Mouse (Mus musculus) stomach, embryonic 15.5 days (tissue): ENCODE results near the gene Vmn2r101. TPM values are rescaled to one million over a fixed set of nuclear protein-coding genes. Genes with fewer than 3 reads are reported as not detected.

Experiments used
- ATAC-seq: fragments of 200-750 bp; cut with Nextera tagmentation; 2 replicates; pipeline ENCODE4 v1.8.0; 2017; ENCODE audit warnings: low read depth, moderate number of reproducible peaks, moderate TSS enrichment; ENCODE audit not compliant: insufficient read depth, low FRiP score
- H3K27ac ChIP-seq: fragments of 300-500 bp; sonication (generic); 2 replicates; pipeline ENCODE4 v1.5.1; 2015; ENCODE audit warnings: mild to moderate bottlenecking, inconsistent platforms
- H3K27me3 ChIP-seq: fragments of 300-500 bp; sonication (generic); replicated peaks from 2 replicates; pipeline ENCODE4 v1.6.1; 2015; ENCODE audit warnings: inconsistent platforms
- H3K36me3 ChIP-seq: fragments of 300-500 bp; sonication (generic); 2 replicates; pipeline ENCODE4 v1.6.1; 2015; ENCODE audit warnings: inconsistent platforms
- H3K4me1 ChIP-seq: fragments of 300-500 bp; sonication (generic); 2 replicates; pipeline ENCODE4 v1.6.1; 2015; ENCODE audit warnings: inconsistent platforms
- H3K4me2 ChIP-seq: fragments of 300-500 bp; sonication (generic); 2 replicates; pipeline ENCODE4 v1.6.1; 2015; ENCODE audit warnings: mild to moderate bottlenecking, inconsistent platforms
- H3K4me3 ChIP-seq: fragments of 300-500 bp; sonication (generic); replicated peaks from 2 replicates; pipeline ENCODE4 v1.5.1; 2015; ENCODE audit warnings: inconsistent platforms
- H3K9ac ChIP-seq: fragments of 300-500 bp; sonication (generic); 2 replicates; pipeline ENCODE4 v1.6.1; 2015; ENCODE audit warnings: inconsistent platforms
- H3K9me3 ChIP-seq: fragments of 300-500 bp; sonication (generic); 2 replicates; pipeline ENCODE4 v1.6.1; 2016; ENCODE audit warnings: inconsistent platforms
- WGBS: fragments of 180-500 bp; shearing (Covaris S2); methylation state at CpG from one replicate; pipeline ENCODE4 v1.1.7; 2015; 5-methylcytosine and 5-hydroxymethylcytosine counted together
- polyA plus RNA-seq: library from polyadenylated mRNA; unstranded; fragments of >200 nt; fragmentation: Nextera tagmentation; extraction: Ambion mirVana; gene quantifications from 2 replicates; pipeline ENCODE4 v1.2.1, GENCODE M21; 2015

Gene Vmn2r101
- polyA plus RNA-seq, result not detected in 2 replicates

DNA sequence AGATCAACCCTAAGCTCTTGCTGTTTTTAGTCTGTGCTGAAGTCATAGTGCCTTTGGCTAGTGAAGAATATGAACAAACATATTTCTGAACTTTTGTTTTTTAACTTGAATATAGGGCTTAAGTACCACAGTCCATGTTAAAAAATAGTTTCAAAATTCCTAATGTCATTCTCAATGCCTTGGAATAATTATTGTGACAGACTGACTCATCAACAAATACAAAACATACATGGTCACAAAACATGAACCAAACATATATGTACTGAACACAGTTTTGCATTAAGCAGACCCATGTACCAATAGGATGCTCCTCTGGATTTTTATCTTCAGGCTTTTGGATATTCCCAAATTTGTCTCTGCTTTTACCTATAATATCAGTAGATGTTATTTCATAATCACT is at the start of gene Vmn2r101:
Gene Vmn2r101 (plus strand): TSS at position 301 of the 400 bp plus-strand sequence.
- Histone ChIP-seq H3K4me2 (no peak within 1 kb of the TSS), H3K27ac (no peak within 1 kb of the TSS), H3K27me3 (no peaks in the 10 kb centered on the region), H3K9me3 (no peaks in the 10 kb centered on the region), H3K9ac (no peak within 1 kb of the TSS), H3K4me3 (no peak within 1 kb of the TSS), H3K4me1 (no peaks in the 10 kb centered on the region), H3K36me3 (no peaks in the 10 kb centered on the region)
- no peak for ATAC-seq

DNA sequence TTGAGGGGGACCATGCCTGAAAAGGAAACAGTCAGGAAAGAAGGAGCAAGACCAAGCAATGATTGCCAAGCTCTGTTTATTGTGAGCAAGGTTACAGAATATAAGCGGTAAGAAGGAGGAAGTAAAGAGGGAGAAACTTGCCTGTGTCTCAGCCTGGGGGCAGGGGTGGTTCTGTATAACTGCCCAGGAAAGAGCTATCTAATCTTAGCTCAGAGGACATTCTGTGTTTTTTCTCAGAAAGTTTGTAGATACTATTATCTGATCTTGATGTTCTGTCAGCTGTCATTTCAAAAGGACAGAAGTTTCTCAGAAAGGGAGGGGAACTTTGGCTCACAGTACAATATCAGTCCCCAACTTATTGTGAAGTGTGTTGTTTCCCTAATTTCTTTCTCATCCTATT is 52.3 kb downstream of the Vmn2r101 start:
- 92% methylated on average over 1 of the region's 1 CpGs for WGBS
- Histone ChIP-seq H3K36me3 (no peaks in the 10 kb centered on the region), H3K9me3 (no peaks in the 10 kb centered on the region), H3K9ac (no peak overlapping the region), H3K27me3 (no peaks in the 10 kb centered on the region), H3K4me2 (no peak overlapping the region), H3K27ac (no peak overlapping the region), H3K4me3 (no peak overlapping the region), H3K4me1 (no peaks in the 10 kb centered on the region)
- ATAC-seq, result no peak

DNA sequence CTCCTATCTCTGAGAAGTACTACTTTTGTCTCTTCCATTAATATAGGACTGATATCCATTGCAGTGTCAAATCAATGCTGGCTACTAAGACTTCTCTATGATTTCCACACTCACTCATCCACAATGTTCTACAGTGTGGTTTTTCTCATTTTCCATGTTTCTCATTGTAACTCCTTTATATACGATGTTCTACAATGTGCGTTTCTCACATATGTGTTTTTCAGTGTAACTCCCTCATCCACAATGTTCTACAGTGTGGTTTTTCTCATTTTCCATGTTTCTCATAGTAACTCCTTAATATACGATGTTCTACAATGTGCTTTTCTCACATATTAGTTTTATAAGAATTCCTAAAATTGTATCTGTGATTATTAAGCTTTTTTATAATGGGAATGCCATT is 81.4 kb downstream of the Vmn2r101 start:
- H3K4me1 ChIP-seq, result no peaks in the 10 kb centered on the region
- H3K27me3 ChIP-seq, result no peaks in the 10 kb centered on the region
- H3K4me3 ChIP-seq, result no peak overlapping the region
- 56% methylated on average over 3 of the region's 3 CpGs for WGBS
- H3K4me2 ChIP-seq, result no peak overlapping the region
- no peaks in the 10 kb centered on the region for H3K9me3 ChIP-seq
- H3K27ac ChIP-seq, result no peak overlapping the region
- H3K36me3 ChIP-seq, result no peaks in the 10 kb centered on the region
- H3K9ac ChIP-seq, result no peak overlapping the region
- ATAC-seq, result no peak

DNA sequence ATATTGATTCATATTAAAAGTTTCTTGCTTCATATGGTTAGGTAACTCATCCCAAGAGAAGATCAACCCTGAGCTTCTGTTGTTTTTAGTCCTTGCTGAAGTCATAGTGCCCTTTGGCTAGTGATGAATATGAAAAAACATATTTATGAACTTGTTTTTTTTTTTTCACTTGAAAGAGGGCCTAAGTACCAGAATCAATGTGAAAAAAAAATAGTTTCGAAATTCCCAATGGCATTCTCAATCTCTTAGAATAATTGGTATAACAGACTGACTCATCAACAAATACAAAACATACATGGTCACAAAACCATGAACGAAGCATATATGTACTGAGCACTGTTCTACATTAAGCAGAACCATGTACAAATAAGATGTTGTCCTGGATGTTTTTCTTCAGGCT is 83.0 kb downstream of the Vmn2r101 start, which contains the start of gene Vmn2r102:
Gene Vmn2r102 (plus strand): TSS at position 301 of the 400 bp plus-strand sequence.
- 58% methylated on average over 2 of the region's 2 CpGs for WGBS
- no peak for ATAC-seq

More for the DNA sequence above, 83.0 kb downstream of the Vmn2r101 start, which contains the start of gene Vmn2r102:
- H3K27ac ChIP-seq, result no peak within 1 kb of the TSS
- no peaks in the 10 kb centered on the region for H3K27me3 ChIP-seq
- no peaks in the 10 kb centered on the region for H3K9me3 ChIP-seq
- H3K4me3 ChIP-seq, result no peak within 1 kb of the TSS
- no peak within 1 kb of the TSS for H3K4me2 ChIP-seq
- H3K9ac ChIP-seq, result no peak within 1 kb of the TSS
- no peaks in the 10 kb centered on the region for H3K36me3 ChIP-seq
- no peaks in the 10 kb centered on the region for H3K4me1 ChIP-seq

Other genes starting within 250 kb of the Vmn2r101 start
- not detected in 2 replicates for gene Vmn2r99, start 215.3 kb upstream of the Vmn2r101 start, polyA plus RNA-seq
- gene Vmn2r100, start 72.5 kb upstream of the Vmn2r101 start, polyA plus RNA-seq, result not detected in 2 replicates
- gene Vmn2r102, start 83.1 kb downstream of the Vmn2r101 start, polyA plus RNA-seq, result not detected in 2 replicates
- not detected in 2 replicates for gene Vmn2r103, start 196.1 kb downstream of the Vmn2r101 start, polyA plus RNA-seq